Mouse (Mus musculus) cerebellum, adult 11 months (tissue): ENCODE measurements around the gene Ascl2.
A peak's percentile ranks its signal among the peaks of the same experiment; 100 is the strongest.

Source experiments
- DNase-seq: peaks from one replicate; pipeline ENCODE4 v3.0.0; 2022

Gene Ascl2

GRCm38 (mm10) chr7:142968809-142969511 is at the start of gene Ascl2:
Ascl2 (minus strand) TSS chr7:142969264.
- DNase-seq, result no peak

- DNase-seq, result no peak
Observed at GRCm38 (mm10) chr7:143017181-143017580, 48.1 kb upstream of the Ascl2 start.

DNA sequence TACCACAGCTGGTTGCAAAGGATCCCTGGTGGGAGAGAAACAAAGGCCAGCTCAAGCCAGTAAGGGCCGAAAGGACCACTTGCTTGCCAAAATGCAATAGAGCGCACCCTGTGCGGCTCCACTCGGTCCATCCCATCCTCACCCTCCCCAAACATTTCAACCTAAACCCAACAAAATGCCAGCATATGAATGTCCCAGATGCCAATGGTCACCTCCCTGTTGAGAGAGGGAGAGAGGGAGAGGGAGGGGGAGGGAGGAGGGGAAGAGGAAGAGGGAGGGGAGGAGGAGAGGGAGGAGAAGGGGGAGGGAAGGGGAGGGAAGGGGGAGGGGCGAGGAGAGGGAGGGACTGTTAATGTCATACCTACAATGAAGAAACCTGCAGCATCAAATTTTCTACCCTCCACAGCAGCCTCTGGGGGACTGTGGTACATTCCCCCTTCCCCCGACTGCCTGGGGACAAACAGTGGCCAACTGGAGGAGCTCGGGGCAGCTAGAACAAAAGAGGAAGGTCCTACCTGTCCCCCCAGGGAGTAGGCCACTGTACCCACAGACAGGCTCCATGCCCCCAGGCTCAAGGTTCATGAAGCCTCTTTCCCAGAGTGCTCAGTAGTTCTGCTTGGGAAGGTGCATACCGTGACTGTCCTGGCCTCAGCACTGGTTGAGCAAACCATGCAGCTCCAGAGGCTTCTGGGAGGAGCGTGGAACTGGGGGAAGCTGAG is 47.5 kb upstream of the Ascl2 start:
- no peak for DNase-seq

GRCm38 (mm10) chr7:143015755-143016423 is 46.8 kb upstream of the Ascl2 start:
- DNase-seq, result peak; percentile 14

GRCm38 (mm10) chr7:143014862-143015659 is 46.0 kb upstream of the Ascl2 start:
- DNase-seq, result no peak

- peak; percentile 58 for DNase-seq
Observed at GRCm38 (mm10) chr7:143013420-143014178, 44.5 kb upstream of the Ascl2 start.

DNA sequence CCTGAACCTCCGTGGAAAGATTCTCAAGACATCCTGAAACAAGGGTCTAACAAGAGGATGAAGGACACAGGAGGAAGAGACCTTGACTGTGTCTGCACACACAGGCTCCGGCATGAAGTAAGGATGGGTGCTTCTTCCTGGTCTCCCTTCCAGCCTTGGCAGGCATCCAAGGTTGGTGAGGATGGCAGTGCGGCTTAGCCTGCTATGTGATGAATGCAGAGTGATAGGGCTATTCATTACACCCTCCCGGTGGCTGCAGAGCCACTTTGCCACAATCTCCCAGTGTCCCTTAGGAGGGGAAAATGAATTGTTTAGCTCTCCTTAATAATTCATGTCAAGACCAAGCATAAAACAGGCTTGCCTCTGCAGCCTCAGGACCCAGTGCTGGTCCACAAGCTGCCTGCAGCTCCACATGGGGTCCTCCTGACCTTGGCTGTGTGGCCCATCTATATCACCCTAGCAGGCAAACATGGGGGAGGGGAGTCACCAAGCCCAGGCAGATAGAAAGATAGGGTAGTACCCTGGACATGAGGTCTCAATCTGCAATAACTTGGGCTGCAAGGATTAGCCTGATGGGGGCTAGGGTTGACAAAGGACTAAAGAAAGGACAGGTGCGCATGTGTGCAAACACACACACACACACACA is 43.3 kb upstream of the Ascl2 start:
- no peak for DNase-seq

DNA sequence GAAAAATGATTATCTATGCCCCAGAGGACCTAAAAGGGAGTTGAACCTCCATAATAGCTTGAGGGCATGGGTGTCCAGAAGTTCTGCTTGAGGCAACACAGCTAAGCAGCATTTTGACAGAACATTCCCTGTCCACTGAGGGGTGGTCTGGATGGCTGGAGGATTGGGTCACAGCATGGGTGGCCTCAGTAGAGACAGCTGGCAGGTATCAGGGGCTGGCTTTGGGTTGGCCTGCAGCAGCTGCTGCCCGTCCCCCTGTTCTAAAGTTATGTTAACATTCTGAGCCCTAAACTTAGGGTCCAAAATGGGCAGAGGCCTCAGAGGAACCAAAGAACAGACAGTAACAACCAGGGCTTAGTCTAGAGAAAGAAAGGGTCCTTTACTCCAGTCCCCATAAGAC is 42.2 kb upstream of the Ascl2 start:
- no peak for DNase-seq

GRCm38 (mm10) chr7:143009996-143010395 is 40.9 kb upstream of the Ascl2 start:
- no peak for DNase-seq

GRCm38 (mm10) chr7:143008996-143009665 is 40.1 kb upstream of the Ascl2 start:
- no peak for DNase-seq

DNA sequence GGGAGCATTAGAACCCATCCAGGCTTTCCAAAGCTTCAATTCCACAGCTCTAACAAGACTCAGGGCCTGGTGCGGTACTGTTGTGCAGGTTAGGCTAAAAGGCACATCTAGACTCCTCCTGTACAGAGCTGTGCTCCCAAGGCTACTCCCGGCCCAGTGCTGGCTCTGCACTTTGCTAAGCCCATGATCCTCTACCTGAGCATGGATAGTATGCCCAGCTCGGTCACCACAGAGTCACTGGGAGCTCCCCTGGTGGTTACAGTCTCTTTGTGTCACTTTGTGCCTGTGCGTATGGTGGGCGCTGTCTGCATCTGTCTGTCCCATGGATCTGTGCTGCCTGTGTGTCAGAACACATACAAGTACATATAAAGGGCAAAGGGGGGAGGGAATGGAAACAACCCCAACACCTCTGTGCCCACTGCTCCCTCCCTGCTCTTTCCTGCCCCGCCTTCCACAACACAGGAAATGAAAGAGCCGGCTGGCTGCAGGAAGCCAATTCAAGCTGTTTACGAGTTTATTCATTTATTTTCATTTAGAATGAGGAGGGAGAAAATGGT is 39.4 kb upstream of the Ascl2 start:
- DNase-seq, result no peak

- DNase-seq, result peak; percentile 84
Observed at GRCm38 (mm10) chr7:143007599-143008369, 38.7 kb upstream of the Ascl2 start.

GRCm38 (mm10) chr7:143006756-143007598 is 37.9 kb upstream of the Ascl2 start:
- DNase-seq, result no peak

- DNase-seq, result no peak
Observed at GRCm38 (mm10) chr7:143006097-143006755, 37.2 kb upstream of the Ascl2 start.

DNA sequence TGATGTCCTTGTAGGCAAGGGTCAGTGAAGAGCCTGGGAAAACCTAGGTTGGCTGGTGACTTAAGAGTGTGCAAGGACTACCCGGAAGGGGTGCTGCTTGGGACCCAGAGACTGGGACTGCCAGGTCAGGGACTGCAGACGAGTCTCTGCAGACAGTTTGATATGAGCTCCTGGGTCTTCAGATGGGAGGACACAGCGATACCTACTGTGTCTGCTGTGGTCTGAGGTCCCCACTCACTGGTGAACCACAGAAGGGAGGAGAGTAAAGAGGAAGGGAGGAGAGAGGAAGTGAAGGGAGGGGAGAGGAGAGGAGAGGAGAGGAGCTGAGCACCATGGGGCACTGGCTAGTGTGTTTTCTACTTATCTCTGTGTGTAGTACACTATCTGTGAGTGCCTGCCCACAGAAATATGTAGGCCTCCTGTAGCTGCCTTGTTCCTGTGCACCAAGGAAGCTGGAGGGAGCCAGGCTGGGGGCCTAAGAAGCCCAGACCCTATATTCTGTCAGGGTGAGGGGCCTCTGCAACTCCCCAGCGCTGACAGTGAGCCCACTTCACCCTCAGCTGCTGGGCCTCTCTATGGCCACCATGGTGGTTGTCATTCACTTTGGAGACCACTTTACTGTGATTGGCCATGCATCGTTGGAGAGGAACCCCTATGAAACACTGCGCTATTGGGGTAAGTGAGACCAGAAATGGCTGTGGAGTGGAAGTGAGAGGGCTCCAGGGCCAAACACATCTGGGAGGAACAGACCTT is 36.5 kb upstream of the Ascl2 start:
- no peak for DNase-seq

GRCm38 (mm10) chr7:143004727-143005343 is 35.8 kb upstream of the Ascl2 start, which contains the start of gene Tspan32:
Tspan32 (plus strand) TSS chr7:143005046.
- DNase-seq, result no peak

GRCm38 (mm10) chr7:143002679-143003078 is 33.6 kb upstream of the Ascl2 start:
- no peak for DNase-seq
